Mouse (Mus musculus): ENCODE measurements at regions not wholly inside any gene's neighbourhood (a gene's known extent, or its start where the extent isn't known, plus 50 kb on each side); places are given as distances from the start of the nearest gene placed in this dataset.

- no peak for DNase-seq
Measured at GRCm38 (mm10) chr1:120911962-120912670, 309.9 kb downstream of the En1 start.

- peak; percentile 2 for DNase-seq
Measured at GRCm38 (mm10) chr1:120921540-120921939, 319.3 kb downstream of the En1 start.

GRCm38 (mm10) chr1:120925271-120925670, 323.1 kb downstream of the En1 start:
- DNase-seq, result no peak

- DNase-seq, result no peak
Measured at GRCm38 (mm10) chr1:120930141-120930540, 327.9 kb downstream of the En1 start.

- DNase-seq, result no peak
Measured at GRCm38 (mm10) chr1:120935321-120935720, 333.1 kb downstream of the En1 start.

- no peak for DNase-seq
Measured at GRCm38 (mm10) chr1:120943711-120944110, 341.5 kb downstream of the En1 start.

- DNase-seq, result no peak
Measured at GRCm38 (mm10) chr1:120946349-120946748, 344.1 kb downstream of the En1 start.

GRCm38 (mm10) chr1:120961235-120961634, 359.0 kb downstream of the En1 start:
- DNase-seq, result no peak

GRCm38 (mm10) chr1:120961984-120962383, 359.8 kb downstream of the En1 start:
- DNase-seq, result no peak

GRCm38 (mm10) chr1:120963477-120964178, 361.4 kb downstream of the En1 start:
- no peak for DNase-seq

GRCm38 (mm10) chr1:120964179-120964517, 361.9 kb downstream of the En1 start:
- DNase-seq, result no peak

GRCm38 (mm10) chr1:120966132-120966531, 363.9 kb downstream of the En1 start:
- DNase-seq, result no peak

GRCm38 (mm10) chr1:120974661-120975060, 357.7 kb downstream of the Insig2 start:
- DNase-seq, result peak; percentile 18

GRCm38 (mm10) chr1:121004535-121004934, 327.9 kb downstream of the Insig2 start:
- no peak for DNase-seq

- peak; percentile 21 for DNase-seq
Measured at GRCm38 (mm10) chr1:121005198-121005597, 327.2 kb downstream of the Insig2 start.

- no peak for DNase-seq
Measured at GRCm38 (mm10) chr1:121012126-121012525, 320.3 kb downstream of the Insig2 start.

- DNase-seq, result peak; percentile 78
Measured at GRCm38 (mm10) chr1:121013839-121014503, 318.4 kb downstream of the Insig2 start.

GRCm38 (mm10) chr1:121029375-121029774, 303.0 kb downstream of the Insig2 start:
- DNase-seq, result no peak

- no peak for DNase-seq
Measured at GRCm38 (mm10) chr1:121034761-121035393, 297.5 kb downstream of the Insig2 start.

- DNase-seq, result no peak
Measured at GRCm38 (mm10) chr1:121046581-121046980, 285.8 kb downstream of the Insig2 start.

GRCm38 (mm10) chr1:121047406-121047805, 285.0 kb downstream of the Insig2 start:
- no peak for DNase-seq

- DNase-seq, result no peak
Measured at GRCm38 (mm10) chr1:121049684-121050083, 282.7 kb downstream of the Insig2 start.
